Mouse (Mus musculus) bone marrow, adult 2 months (tissue): Measurements from ENCODE around the gene Nt5c2. TPM values are rescaled to one million over a fixed set of nuclear protein-coding genes. Genes with fewer than 3 reads are reported as not detected.

ENCODE experiments used
- H3K27ac ChIP-seq: fragments of 200-500 bp; 2 replicates; pipeline ENCODE4 v1.5.1; 2012; ENCODE audit warnings: low read depth, mild to moderate bottlenecking, control low read depth, inconsistent platforms, low read length; ENCODE audit not compliant: control insufficient read depth, poor library complexity, insufficient read depth
- H3K4me1 ChIP-seq: fragments of 200-500 bp; 2 replicates; pipeline ENCODE4 v1.6.1; 2011; ENCODE audit warnings: low read length; ENCODE audit not compliant: control insufficient read depth, insufficient read depth
- H3K4me3 ChIP-seq: fragments of 200-500 bp; replicated peaks from 2 replicates; pipeline ENCODE3; 2011; ENCODE audit warnings: mild to moderate bottlenecking, low read depth, low read length, control low read depth; ENCODE audit not compliant: control insufficient read depth
- CTCF ChIP-seq: fragments of 200-500 bp; IDR thresholded peaks from 2 replicates; pipeline ENCODE4 v1.5.1; 2011; ENCODE audit warnings: low read length, control low read depth; ENCODE audit not compliant: control insufficient read depth, insufficient read depth
- POLR2A ChIP-seq: fragments of 200-500 bp; IDR thresholded peaks from 2 replicates; pipeline ENCODE4 v1.6.1; 2011; ENCODE audit warnings: low read depth, mild to moderate bottlenecking, control low read depth, low read length, borderline replicate concordance; ENCODE audit not compliant: control insufficient read depth
- WGBS: fragments of 180-500 bp; shearing (Covaris S2); methylation state at CpG from one replicate; pipeline ENCODE4 v1.1.7; 2018; 5-methylcytosine and 5-hydroxymethylcytosine counted together
- polyA plus RNA-seq: library from polyadenylated mRNA; stranded (reverse); fragments of >200 nt; gene quantifications from 2 replicates; pipeline ENCODE4 v1.2.4, GENCODE M21; 2011; ENCODE audit warnings: low replicate concordance; ENCODE audit not compliant: missing spikeins, insufficient read depth, insufficient read length

The Nt5c2 gene
- polyA plus RNA-seq, 1 experiment = 39.2 TPM

GRCm38 (mm10) chr19:47046343-47046742 is 31.4 kb upstream of the Nt5c2 start:
- WGBS = 89% methylated on average over 1 of the region's 1 CpGs
- no peak overlapping the region for H3K4me3 ChIP-seq
- no peak overlapping the region for H3K27ac ChIP-seq

GRCm38 (mm10) chr19:47043608-47044007 is 28.7 kb upstream of the Nt5c2 start:
- no peak overlapping the region for H3K27ac ChIP-seq
- 64% methylated on average over 3 of the region's 3 CpGs for WGBS
- no peaks in the 10 kb centered on the region for H3K4me1 ChIP-seq
- TF ChIP-seq POLR2A = no peak
- TF ChIP-seq CTCF = no peak
- no peak overlapping the region for H3K4me3 ChIP-seq

More at GRCm38 (mm10) chr19:47046343-47046742, 31.4 kb upstream of the Nt5c2 start:
- H3K4me1 ChIP-seq = no peaks in the 10 kb centered on the region; the same call in 1 of the 2 replicates
- no peak for TF ChIP-seq POLR2A
- TF ChIP-seq CTCF = no peak

GRCm38 (mm10) chr19:47040720-47041473 is 25.9 kb upstream of the Nt5c2 start:
- 86% methylated on average over 3 of the region's 3 CpGs for WGBS
- TF ChIP-seq CTCF (no peak), POLR2A (no peak)

GRCm38 (mm10) chr19:47036596-47036995 is 21.6 kb upstream of the Nt5c2 start:
- no peaks in the 10 kb centered on the region for H3K4me1 ChIP-seq
- no peak overlapping the region for H3K27ac ChIP-seq
- H3K4me3 ChIP-seq = no peak overlapping the region
- TF ChIP-seq POLR2A (no peak), CTCF (no peak)
- 76% methylated on average over 3 of the region's 3 CpGs for WGBS

More at GRCm38 (mm10) chr19:47040720-47041473, 25.9 kb upstream of the Nt5c2 start:
- no peaks in the 10 kb centered on the region for H3K4me1 ChIP-seq
- H3K4me3 ChIP-seq = no peak overlapping the region
- H3K27ac ChIP-seq = no peak overlapping the region

GRCm38 (mm10) chr19:47034916-47035315 is 20.0 kb upstream of the Nt5c2 start:
- 60% methylated on average over 4 of the region's 4 CpGs for WGBS
- Histone ChIP-seq H3K4me3 (no peak overlapping the region), H3K4me1 (no peaks in the 10 kb centered on the region), H3K27ac (no peak overlapping the region)
- TF ChIP-seq CTCF (no peak), POLR2A (no peak)

- no peaks in the 10 kb centered on the region for H3K4me1 ChIP-seq
- WGBS = 89% methylated on average over 6 of the region's 6 CpGs
- no peak overlapping the region for H3K4me3 ChIP-seq
- H3K27ac ChIP-seq = no peak overlapping the region
- TF ChIP-seq POLR2A (no peak), CTCF (no peak)
Measured at GRCm38 (mm10) chr19:47031770-47032169, 16.8 kb upstream of the Nt5c2 start.

- Histone ChIP-seq H3K4me1 (no peaks in the 10 kb centered on the region), H3K4me3 (no peak overlapping the region), H3K27ac (no peak overlapping the region)
- WGBS = 92% methylated on average over 9 of the region's 9 CpGs
- no peak for TF ChIP-seq POLR2A
- TF ChIP-seq CTCF = no peak
Measured at GRCm38 (mm10) chr19:47029796-47030195, 14.8 kb upstream of the Nt5c2 start.

GRCm38 (mm10) chr19:47026513-47026912 is 11.6 kb upstream of the Nt5c2 start:
- H3K4me1 ChIP-seq = no peaks in the 10 kb centered on the region
- H3K27ac ChIP-seq = no peak overlapping the region
- no peak overlapping the region for H3K4me3 ChIP-seq
- TF ChIP-seq POLR2A (no peak), CTCF (no peak)
- WGBS = 77% methylated on average over 4 of the region's 4 CpGs

GRCm38 (mm10) chr19:47024954-47025353 is 10.0 kb upstream of the Nt5c2 start:
- WGBS = 83% methylated on average over 10 of the region's 10 CpGs
- H3K4me1 ChIP-seq = no peaks in the 10 kb centered on the region
- H3K4me3 ChIP-seq = no peak overlapping the region
- H3K27ac ChIP-seq = no peak overlapping the region
- TF ChIP-seq POLR2A = no peak
- no peak for TF ChIP-seq CTCF
